Mouse (Mus musculus) liver, embryonic 11.5 days (tissue): ENCODE results near the gene Itgae. TPM values are rescaled to one million over a fixed set of nuclear protein-coding genes. Genes with fewer than 3 reads are reported as not detected.

Experiments used
- ATAC-seq: fragments of 200-750 bp; cut with Nextera tagmentation; replicated peaks from 2 replicates; pipeline ENCODE4 v1.8.0; 2017; ENCODE audit warnings: moderate number of reproducible peaks, mild to moderate bottlenecking, moderate TSS enrichment, moderate library complexity; ENCODE audit not compliant: low FRiP score
- DNase-seq: peaks from one replicate; pipeline ENCODE4 v3.0.0-alpha.2; 2017; ENCODE audit warnings: low spot score
- H3K27ac ChIP-seq: fragments of 300-500 bp; sonication (generic); 2 replicates; pipeline ENCODE4 v1.5.1; 2014; ENCODE audit warnings: mild to moderate bottlenecking, low read depth, low read length, control low read depth
- H3K27me3 ChIP-seq: fragments of 300-500 bp; sonication (generic); replicated peaks from 2 replicates; pipeline ENCODE4 v1.6.1; 2014; ENCODE audit warnings: low read length, mixed read lengths; ENCODE audit not compliant: control insufficient read depth, insufficient read depth
- H3K36me3 ChIP-seq: fragments of 300-500 bp; sonication (generic); 2 replicates; pipeline ENCODE4 v1.6.1; 2014; ENCODE audit warnings: mild to moderate bottlenecking, low read length, moderate library complexity, mixed read lengths; ENCODE audit not compliant: control insufficient read depth, insufficient read depth
- H3K4me1 ChIP-seq: fragments of 300-500 bp; sonication (generic); replicated peaks from 2 replicates; pipeline ENCODE4 v1.6.1; 2014; ENCODE audit warnings: low read length, mixed read lengths; ENCODE audit not compliant: control insufficient read depth, insufficient read depth
- H3K4me2 ChIP-seq: fragments of 300-500 bp; sonication (generic); 2 replicates; pipeline ENCODE4 v1.6.1; 2014; ENCODE audit warnings: mild to moderate bottlenecking, control low read depth, moderate library complexity
- H3K4me3 ChIP-seq: fragments of 300-500 bp; sonication (generic); 2 replicates; pipeline ENCODE4 v1.5.1; 2014; ENCODE audit warnings: low read depth, low read length, control low read depth
- H3K9ac ChIP-seq: fragments of 300-500 bp; sonication (generic); 2 replicates; pipeline ENCODE4 v1.6.1; 2014; ENCODE audit warnings: low read depth, low read length, control low read depth
- H3K9me3 ChIP-seq: fragments of 300-500 bp; sonication (generic); 2 replicates; pipeline ENCODE4 v1.6.1; 2016; ENCODE audit warnings: low read length, inconsistent platforms, mixed read lengths; ENCODE audit not compliant: control insufficient read depth
- WGBS: fragments of 180-500 bp; shearing (Covaris S2); extraction: QIAGEN DNeasy Blood & Tissue Kit; methylation state at CpG from one replicate; pipeline ENCODE4 v1.1.7; 2014; 5-methylcytosine and 5-hydroxymethylcytosine counted together
- polyA plus RNA-seq: library from polyadenylated mRNA; unstranded; fragments of >200 nt; fragmentation: Nextera tagmentation; extraction: Ambion mirVana; gene quantifications from 2 replicates; pipeline ENCODE4 v1.2.1, GENCODE M21; 2014

Itgae gene
- polyA plus RNA-seq, 1 experiment from 2014 or later = 0.60 TPM

DNA sequence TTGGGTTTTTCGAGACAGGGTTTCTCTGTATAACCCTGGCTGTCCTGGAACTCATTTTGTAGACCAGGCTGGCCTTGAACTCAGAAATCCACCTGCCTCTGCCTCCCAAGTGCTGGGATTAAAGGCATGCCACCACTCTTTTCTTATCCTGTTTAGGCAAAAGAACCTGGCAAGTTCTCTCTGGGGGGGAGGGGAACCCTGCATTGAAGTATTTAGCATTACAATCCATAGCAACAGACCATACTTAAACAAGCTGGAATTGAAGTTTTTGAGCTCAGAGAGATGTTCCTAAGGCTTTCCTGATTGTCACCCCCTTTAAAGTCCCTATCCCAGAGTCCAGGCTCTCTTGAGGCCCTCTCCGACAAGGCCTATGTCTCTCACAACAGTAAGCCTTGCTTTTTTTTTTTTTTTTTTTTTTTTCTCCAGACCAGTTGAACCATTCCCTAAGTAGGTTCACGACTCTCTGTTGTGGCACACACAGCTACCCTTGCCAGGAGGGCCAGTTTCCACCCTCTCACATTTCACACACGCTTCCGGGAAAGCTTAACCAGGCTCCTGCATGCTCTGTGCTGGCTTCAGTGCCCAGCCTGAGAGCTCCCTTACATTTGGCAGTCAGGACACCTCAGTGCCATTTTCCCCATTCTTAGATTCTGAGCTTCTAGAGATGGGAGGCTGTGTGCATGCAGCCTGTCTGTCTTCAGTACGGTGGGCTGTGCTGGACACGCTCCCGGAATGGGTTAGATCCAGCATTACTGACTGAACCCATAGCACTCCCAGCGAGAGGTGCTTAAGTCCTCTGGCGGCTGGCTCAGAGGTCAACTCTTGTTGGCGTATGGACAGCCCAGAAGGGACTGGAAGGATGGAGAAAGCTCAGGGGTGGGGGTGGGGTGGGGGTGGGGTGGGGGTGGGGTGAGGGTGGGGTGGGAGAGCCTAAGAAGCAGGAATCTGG lies 55.9 kb downstream of the Itgae start:
- DNase-seq (no peak), ATAC-seq (no peak)
- H3K4me3 ChIP-seq = no peak overlapping the region
- H3K27ac ChIP-seq = no peak overlapping the region
- no peak overlapping the region for H3K4me2 ChIP-seq
- no peaks in the 10 kb centered on the region for H3K27me3 ChIP-seq
- no peaks in the 10 kb centered on the region for H3K36me3 ChIP-seq
- H3K9ac ChIP-seq = no peak overlapping the region
- WGBS = 61% methylated on average over 11 of the region's 11 CpGs
- no peaks in the 10 kb centered on the region for H3K4me1 ChIP-seq
- no peaks in the 10 kb centered on the region for H3K9me3 ChIP-seq

DNA sequence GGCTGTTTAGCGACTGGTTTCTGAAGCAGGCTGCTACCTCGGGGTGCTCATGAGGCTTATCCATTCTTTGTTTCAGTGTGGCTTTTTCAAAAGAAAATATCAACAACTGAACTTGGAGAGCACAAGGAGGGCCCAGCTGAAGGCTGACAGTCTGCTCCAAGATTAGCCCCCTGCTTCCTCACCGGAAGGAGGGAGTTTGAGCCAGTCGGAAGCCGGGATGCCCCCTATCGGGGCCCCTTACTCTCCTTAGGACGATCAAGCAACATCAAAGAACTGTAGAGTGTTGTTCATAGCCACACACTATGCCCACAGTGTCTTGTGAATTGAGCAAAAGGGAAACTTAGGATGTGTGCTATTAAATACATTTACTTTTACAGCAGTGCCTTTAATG lies 56.6 kb downstream of the Itgae start:
- H3K4me3 ChIP-seq = no peak overlapping the region
- no peak overlapping the region for H3K4me2 ChIP-seq
- ATAC-seq (no peak), DNase-seq (no peak)
- no peak overlapping the region for H3K9ac ChIP-seq
- no peak overlapping the region for H3K27ac ChIP-seq
- H3K4me1 ChIP-seq = no peaks in the 10 kb centered on the region
- H3K9me3 ChIP-seq = no peaks in the 10 kb centered on the region
- 46% methylated on average over 7 of the region's 7 CpGs for WGBS
- H3K36me3 ChIP-seq = no peaks in the 10 kb centered on the region
- no peaks in the 10 kb centered on the region for H3K27me3 ChIP-seq

DNA sequence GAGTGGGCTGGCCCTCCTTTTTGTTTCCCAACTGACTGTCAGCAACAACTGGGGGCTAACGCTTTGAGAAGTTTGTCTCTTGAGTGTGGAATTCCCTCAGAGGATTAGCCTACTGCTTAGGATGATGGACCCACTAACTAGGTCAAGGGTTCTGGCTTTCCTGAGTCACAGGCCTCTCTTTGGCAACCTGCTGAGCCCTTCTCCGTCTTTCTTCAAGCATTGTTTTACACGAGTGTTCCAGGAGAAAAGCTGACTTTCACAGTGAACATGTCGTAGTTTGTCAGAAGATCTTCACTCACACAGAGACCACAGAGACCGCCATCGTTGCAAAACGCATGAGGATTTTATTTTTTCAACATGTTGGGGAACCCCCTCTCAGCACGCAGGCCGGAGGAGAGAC lies 57.8 kb downstream of the Itgae start:
- H3K27me3 ChIP-seq = no peaks in the 10 kb centered on the region
- H3K9ac ChIP-seq = no peak overlapping the region
- H3K4me1 ChIP-seq = no peaks in the 10 kb centered on the region
- no peak overlapping the region for H3K4me3 ChIP-seq
- DNase-seq = no peak
- no peaks in the 10 kb centered on the region for H3K36me3 ChIP-seq
- no peak overlapping the region for H3K4me2 ChIP-seq
- no peak overlapping the region for H3K27ac ChIP-seq
- no peak for ATAC-seq
- 83% methylated on average over 9 of the region's 9 CpGs for WGBS
- no peaks in the 10 kb centered on the region for H3K9me3 ChIP-seq

DNA sequence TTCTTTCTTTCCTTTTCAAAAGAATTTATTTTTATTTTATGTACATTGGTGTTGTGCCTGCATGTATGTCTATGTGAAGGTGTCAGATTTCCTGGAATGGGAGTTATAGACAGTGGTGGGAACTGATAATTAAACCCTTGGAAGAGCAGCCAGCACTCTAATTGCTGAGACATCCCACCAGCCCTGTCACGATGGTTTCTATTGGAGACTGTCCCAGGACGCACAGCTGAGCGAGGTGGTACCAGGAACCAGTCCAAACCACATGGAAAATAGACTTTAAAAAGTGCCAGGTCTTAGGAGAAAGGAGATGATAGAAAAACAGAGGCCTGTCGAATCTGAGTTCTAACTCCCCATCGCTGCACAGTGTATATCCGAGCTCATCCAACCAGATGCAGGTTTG lies 64.7 kb downstream of the Itgae start:
- DNase-seq (no peak), ATAC-seq (no peak)
- Histone ChIP-seq H3K4me3 (no peak overlapping the region), H3K4me1 (no peaks in the 10 kb centered on the region), H3K4me2 (no peak overlapping the region), H3K9me3 (no peaks in the 10 kb centered on the region), H3K27me3 (peaks cover 16% of the 10 kb centered on the region), H3K36me3 (no peaks in the 10 kb centered on the region), H3K27ac (no peak overlapping the region), H3K9ac (no peak overlapping the region)
- WGBS = 71% methylated on average over 6 of the region's 6 CpGs

DNA sequence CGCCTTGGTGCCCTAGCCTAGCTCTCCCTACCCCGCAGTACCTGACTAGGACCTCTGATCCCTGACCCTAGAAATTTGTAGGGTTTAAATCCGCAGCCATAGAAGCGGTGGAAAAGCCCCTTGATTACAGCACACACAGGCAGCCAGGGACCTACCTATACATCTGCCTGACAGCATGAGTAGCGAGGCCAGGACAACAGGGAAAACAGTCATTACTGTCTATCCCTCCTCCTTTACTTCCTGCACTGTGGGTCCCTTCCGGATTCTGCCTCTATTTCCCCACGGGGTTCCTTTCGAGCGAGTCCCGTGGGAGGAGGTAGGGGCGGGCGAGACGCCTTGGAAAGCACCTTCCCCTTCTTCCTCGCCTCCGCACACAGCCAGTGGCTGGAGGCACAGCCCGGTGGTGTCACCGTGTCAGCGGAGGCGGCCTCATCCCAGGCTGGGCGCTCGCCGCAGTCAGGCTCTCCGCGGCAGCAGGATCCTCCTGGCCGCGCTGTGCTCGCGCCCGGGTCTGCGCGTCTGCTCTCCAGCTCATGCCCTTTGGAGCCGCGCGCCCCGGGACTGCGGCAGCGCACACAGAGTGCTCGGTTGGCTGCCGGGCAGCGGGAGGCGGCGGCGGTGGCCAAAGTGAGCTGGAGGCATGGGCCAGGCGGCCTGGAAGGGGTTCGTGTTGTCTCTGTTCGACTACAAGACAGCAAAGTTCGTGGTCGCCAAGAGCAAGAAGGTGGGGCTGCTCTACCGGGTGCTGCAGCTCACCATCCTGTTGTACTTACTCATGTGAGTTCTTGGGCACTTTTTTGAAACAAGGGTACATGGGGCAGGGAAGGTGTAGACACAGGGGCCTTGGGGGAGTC lies 69.8 kb downstream of the Itgae start, which contains the start of gene P2rx5:
P2rx5 (plus strand) TSS at position 465 of the 854 bp plus-strand sequence.
- Histone ChIP-seq H3K9ac (no peak within 1 kb of the TSS), H3K4me1 (no peaks in the 10 kb centered on the region), H3K27ac (no peak within 1 kb of the TSS), H3K27me3 (peaks cover 28% of the 10 kb centered on the region), H3K4me2 (peak within 1 kb of the TSS; percentile 73), H3K9me3 (no peaks in the 10 kb centered on the region), H3K36me3 (no peaks in the 10 kb centered on the region), H3K4me3 (peak within 1 kb of the TSS; percentile 48)
- ATAC-seq (peak; percentile 64), DNase-seq (peak; percentile 57)
- 4% methylated on average over 49 of the region's 49 CpGs for WGBS

DNA sequence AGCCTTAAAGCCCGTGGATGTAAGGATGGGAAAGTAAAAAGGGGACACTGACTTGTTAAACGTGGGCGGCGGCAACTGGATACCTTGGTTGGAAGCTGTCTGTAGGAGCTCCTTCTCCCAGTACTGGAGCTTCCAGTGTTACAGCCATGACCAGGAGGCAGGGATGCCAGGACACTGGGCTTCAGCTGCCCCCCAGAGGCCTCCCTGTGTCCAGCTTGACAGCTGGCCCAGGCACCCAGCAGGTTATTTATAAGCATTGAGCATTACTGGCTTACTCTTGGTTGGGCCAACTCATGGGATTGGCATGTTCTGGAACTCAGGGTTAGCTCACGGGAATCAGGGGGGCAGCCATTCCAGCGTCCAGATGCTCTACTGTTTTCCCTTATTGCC lies 70.4 kb downstream of the Itgae start:
- H3K4me3 ChIP-seq = peak overlapping the region; percentile 48
- no peak overlapping the region for H3K27ac ChIP-seq
- no peak for ATAC-seq
- H3K9me3 ChIP-seq = no peaks in the 10 kb centered on the region
- no peak overlapping the region for H3K9ac ChIP-seq
- no peaks in the 10 kb centered on the region for H3K36me3 ChIP-seq
- H3K4me1 ChIP-seq = no peaks in the 10 kb centered on the region
- peaks cover 28% of the 10 kb centered on the region for H3K27me3 ChIP-seq
- WGBS = 28% methylated on average over 6 of the region's 6 CpGs
- DNase-seq = no peak
- peak overlapping the region; percentile 73 for H3K4me2 ChIP-seq

DNA sequence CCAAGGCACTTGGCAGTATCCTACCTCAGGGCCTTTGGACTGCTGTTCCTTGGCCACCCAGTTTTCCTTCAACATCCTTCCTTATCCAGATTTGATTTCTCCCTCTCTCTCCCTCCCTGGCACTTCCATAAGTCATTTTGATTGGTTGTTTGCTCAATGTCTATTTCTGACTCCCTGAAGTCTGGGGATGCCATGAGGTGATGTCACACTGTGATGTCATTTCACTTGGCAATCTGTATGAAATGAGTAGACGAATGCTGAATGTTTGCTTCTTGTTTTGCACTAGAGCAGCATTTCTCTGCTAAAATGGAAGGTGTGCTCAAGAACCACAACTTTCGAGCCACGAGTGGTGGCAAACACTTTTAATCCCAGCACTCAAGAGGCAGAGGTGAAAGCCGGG lies 71.2 kb downstream of the Itgae start:
- Histone ChIP-seq H3K27me3 (peaks cover 28% of the 10 kb centered on the region), H3K4me3 (no peak overlapping the region), H3K36me3 (no peaks in the 10 kb centered on the region), H3K4me1 (no peaks in the 10 kb centered on the region), H3K9me3 (no peaks in the 10 kb centered on the region), H3K9ac (no peak overlapping the region), H3K4me2 (no peak overlapping the region), H3K27ac (no peak overlapping the region)
- DNase-seq = no peak
- 78% methylated on average over 4 of the region's 4 CpGs for WGBS
- ATAC-seq = no peak

DNA sequence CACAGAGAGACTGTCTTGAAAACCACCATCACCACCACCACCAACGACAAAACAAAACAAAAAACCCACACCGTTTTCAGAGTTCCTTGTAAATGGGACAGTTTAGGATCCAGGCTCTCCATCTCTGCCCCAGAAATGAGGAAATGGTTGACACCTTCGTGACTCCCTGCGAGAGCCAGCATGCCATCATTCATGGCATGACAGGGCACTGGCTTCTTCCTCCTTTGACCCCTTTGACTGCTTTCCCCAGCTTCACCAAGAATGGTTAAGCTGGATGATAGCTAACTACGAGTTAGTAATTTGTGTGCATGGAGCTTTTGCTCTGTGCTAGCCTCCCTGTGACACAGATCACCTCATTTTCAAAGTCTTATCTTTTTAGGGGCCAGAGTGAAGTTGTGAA lies 71.9 kb downstream of the Itgae start:
- DNase-seq (no peak), ATAC-seq (no peak)
- no peaks in the 10 kb centered on the region for H3K9me3 ChIP-seq
- H3K36me3 ChIP-seq = no peaks in the 10 kb centered on the region
- WGBS = 41% methylated on average over 5 of the region's 5 CpGs
- H3K4me2 ChIP-seq = no peak overlapping the region
- no peak overlapping the region for H3K9ac ChIP-seq
- H3K27me3 ChIP-seq = peaks cover 28% of the 10 kb centered on the region
- H3K4me1 ChIP-seq = no peaks in the 10 kb centered on the region
- no peak overlapping the region for H3K4me3 ChIP-seq
- no peak overlapping the region for H3K27ac ChIP-seq
